In genomic region chr2:153065747-153066508, GRCm38 (mm10) we compare ENCODE assay signal across 9 mouse cellular contexts. TPM values are rescaled to one million over a fixed set of nuclear protein-coding genes. Genes with fewer than 3 reads are reported as not detected.
A peak's percentile ranks its signal among the peaks of the same experiment; 100 is the strongest.
DNase-seq lines count a peak whose midpoint lies in the region; ATAC-seq lines count a peak whose summit lies in the region.
"Had no signal": no experiment of that assay in that cellular context is flagged by ENCODE, and none has a peak within 500 bp of the region (broad histone marks: within the 10 kb centered on the region; RNA-seq: fewer than 3 reads in every experiment).

Ccm2l (plus strand) TSS chr2:153065955.

- no peak within 1 kb of the TSS for H3K9ac ChIP-seq in intestine, embryonic 15.5 days
- no peak within 1 kb of the TSS for H3K9ac ChIP-seq in intestine, embryonic 16.5 days (ENCODE audit: low read depth, low read length)
- H3K9ac ChIP-seq in heart, embryonic 12.5 days: peak within 1 kb of the TSS; percentile 39; the same call in 1 of the 2 replicates
- H3K9ac ChIP-seq in neural tube, embryonic 15.5 days (replicated peaks): no peak within 1 kb of the TSS
- H3K9ac ChIP-seq: midbrain, embryonic 15.5 days had no signal

- peak; percentile 78 to 79 for DNase-seq in kidney, postnatal 36 days
- no peak for DNase-seq in urinary bladder, postnatal 14 days (ENCODE audit: low spot score)
- DNase-seq in cerebellum, postnatal 10 days: no peak
- DNase-seq in frontal cortex, postnatal 14 days (ENCODE audit: low spot score in 2 of 2): no peak

- peak within 1 kb of the TSS; percentile 17; the same call in 1 of the 2 replicates for H3K4me2 ChIP-seq in intestine, embryonic 15.5 days (replicated peaks)
- no peak within 1 kb of the TSS for H3K4me2 ChIP-seq in intestine, embryonic 16.5 days (ENCODE audit: low read depth, low read length)
- peak within 1 kb of the TSS; percentile 34 for H3K4me2 ChIP-seq in heart, embryonic 12.5 days
- peak within 1 kb of the TSS; percentile 13; the same call in 1 of the 2 replicates for H3K4me2 ChIP-seq in neural tube, embryonic 15.5 days
- H3K4me2 ChIP-seq: midbrain, embryonic 15.5 days had no signal

- 0 out of 2 replicates have a peak within 1 kb of the TSS, but pooled peaks have one; percentile 32 for H3K27ac ChIP-seq in intestine, embryonic 15.5 days
- H3K27ac ChIP-seq in intestine, embryonic 16.5 days (ENCODE audit: low read length): no peak within 1 kb of the TSS
- H3K27ac ChIP-seq in heart, embryonic 12.5 days (ENCODE audit: poor library complexity, severe bottlenecking): peak within 1 kb of the TSS; percentile 79
- H3K27ac ChIP-seq in neural tube, embryonic 15.5 days (replicated peaks): no peak within 1 kb of the TSS
- H3K27ac ChIP-seq: midbrain, embryonic 15.5 days had no signal

- WGBS in intestine, embryonic 15.5 days: 38% methylated on average over 12 of the region's 12 CpGs
- 41% methylated on average over 12 of the region's 12 CpGs for WGBS in intestine, embryonic 16.5 days
- 34% methylated on average over 12 of the region's 12 CpGs for WGBS in heart, embryonic 12.5 days
- WGBS in neural tube, embryonic 15.5 days: 67% methylated on average over 12 of the region's 12 CpGs

- H3K36me3 ChIP-seq in intestine, embryonic 15.5 days: no peaks in the 10 kb centered on the region
- no peaks in the 10 kb centered on the region for H3K36me3 ChIP-seq in intestine, embryonic 16.5 days (ENCODE audit: control insufficient read depth, insufficient read depth, low read length)
- H3K36me3 ChIP-seq in heart, embryonic 12.5 days: no peaks in the 10 kb centered on the region
- no peaks in the 10 kb centered on the region for H3K36me3 ChIP-seq in neural tube, embryonic 15.5 days
- H3K36me3 ChIP-seq: midbrain, embryonic 15.5 days had no signal

- H3K4me3 ChIP-seq in intestine, embryonic 15.5 days (replicated peaks): no peak within 1 kb of the TSS
- no peak within 1 kb of the TSS for H3K4me3 ChIP-seq in intestine, embryonic 16.5 days (ENCODE audit: low read length)
- H3K4me3 ChIP-seq in heart, embryonic 12.5 days: peak within 1 kb of the TSS; percentile 34
- H3K4me3 ChIP-seq in neural tube, embryonic 15.5 days (replicated peaks): no peak within 1 kb of the TSS
- H3K4me3 ChIP-seq: midbrain, embryonic 15.5 days had no signal

- no peaks in the 10 kb centered on the region for H3K9me3 ChIP-seq in intestine, embryonic 15.5 days
- no peaks in the 10 kb centered on the region for H3K9me3 ChIP-seq in intestine, embryonic 16.5 days (ENCODE audit: control insufficient read depth, low read length)
- no peaks in the 10 kb centered on the region for H3K9me3 ChIP-seq in heart, embryonic 12.5 days (replicated peaks)
- H3K9me3 ChIP-seq in neural tube, embryonic 15.5 days (replicated peaks): no peaks in the 10 kb centered on the region
- H3K9me3 ChIP-seq: midbrain, embryonic 15.5 days had no signal

- peaks cover 31% of the 10 kb centered on the region for H3K27me3 ChIP-seq in intestine, embryonic 15.5 days (replicated peaks)
- H3K27me3 ChIP-seq in intestine, embryonic 16.5 days (replicated peaks; ENCODE audit: control insufficient read depth, insufficient read depth, low read length): peaks cover 26% of the 10 kb centered on the region
- H3K27me3 ChIP-seq in heart, embryonic 12.5 days (replicated peaks): peaks cover 46% of the 10 kb centered on the region
- H3K27me3 ChIP-seq in neural tube, embryonic 15.5 days (replicated peaks): peaks cover 27% of the 10 kb centered on the region

- ATAC-seq in intestine, embryonic 15.5 days: no peak
- ATAC-seq in intestine, embryonic 16.5 days: no peak
- ATAC-seq in heart, embryonic 12.5 days (ENCODE audit: insufficient number of reproducible peaks, low FRiP score): peak; percentile 78
- no peak for ATAC-seq in neural tube, embryonic 15.5 days (ENCODE audit: low FRiP score)
- ATAC-seq: midbrain, embryonic 15.5 days had no signal

- no peaks in the 10 kb centered on the region for H3K4me1 ChIP-seq in intestine, embryonic 15.5 days (replicated peaks)
- H3K4me1 ChIP-seq in intestine, embryonic 16.5 days (ENCODE audit: control insufficient read depth, insufficient read depth, low read length): no peaks in the 10 kb centered on the region
- peaks cover 6% of the 10 kb centered on the region for H3K4me1 ChIP-seq in heart, embryonic 12.5 days (replicated peaks)
- H3K4me1 ChIP-seq in neural tube, embryonic 15.5 days: peaks cover 16% of the 10 kb centered on the region; the same call in 1 of the 2 replicates
- H3K4me1 ChIP-seq: midbrain, embryonic 15.5 days had no signal

RNA-seq across cellular contexts. Expression of gene Ccm2l, which starts in this region (rescaled TPM):
- 1.5 and 2.0 TPM in 2 replicates for polyA plus RNA-seq in intestine, embryonic 15.5 days (2015; fragmentation: Nextera tagmentation; extraction: Ambion mirVana)
- 0.59 and 0.92 TPM in 2 replicates for polyA plus RNA-seq in intestine, embryonic 16.5 days (2015; fragmentation: Nextera tagmentation; extraction: Ambion mirVana)
- 7.9 and 8.7 TPM in 2 replicates for polyA plus RNA-seq in heart, embryonic 12.5 days (2016; fragmentation: Nextera tagmentation; extraction: Ambion mirVana)
- polyA plus RNA-seq in neural tube, embryonic 15.5 days (2015; fragmentation: Nextera tagmentation; extraction: Ambion mirVana): 1.3 and 1.4 TPM in 2 replicates

Comparison
In these comparisons a context has a peak if more than half of its experiments do, and no peak if none do; other contexts are left out.
1. H3K27ac ChIP-seq: peak in intestine, embryonic 15.5 days (single experiment) and heart, embryonic 12.5 days (single experiment); none in intestine, embryonic 16.5 days (single experiment) and neural tube, embryonic 15.5 days (single experiment).
2. DNase-seq: peak in kidney, postnatal 36 days (2 of 2); none in urinary bladder, postnatal 14 days (single experiment), cerebellum, postnatal 10 days (0 of 2) and frontal cortex, postnatal 14 days (0 of 2).